8 mouse cellular contexts compared by ENCODE assay signal in genomic region chr17:87326987-87327386, GRCm38 (mm10). TPM values are rescaled to one million over a fixed set of nuclear protein-coding genes. Genes with fewer than 3 reads are reported as not detected.
DNase-seq lines count a peak whose midpoint lies in the region; ATAC-seq lines count a peak whose summit lies in the region.

No protein-coding gene starts in this region.

- no peaks in the 10 kb centered on the region for H3K9me3 ChIP-seq in liver, embryonic 11.5 days (ENCODE audit: control insufficient read depth, low read length)
- no peaks in the 10 kb centered on the region for H3K9me3 ChIP-seq in intestine, embryonic 16.5 days (ENCODE audit: control insufficient read depth, low read length)
- H3K9me3 ChIP-seq in midbrain, embryonic 16.5 days (replicated peaks; ENCODE audit: control insufficient read depth, low read length, poor library complexity, severe bottlenecking) = no peaks in the 10 kb centered on the region; the same call in 1 of the 2 replicates

- ATAC-seq in liver, embryonic 11.5 days (replicated peaks; ENCODE audit: low FRiP score) = no peak; the same call in 1 of the 2 replicates
- 0 out of 2 replicates have a peak, but pooled peaks have one; percentile 19 for ATAC-seq in intestine, embryonic 16.5 days
- ATAC-seq in midbrain, embryonic 16.5 days = peak; percentile 46
- ATAC-seq in activated CD4-positive, CD25-positive, alpha-beta regulatory T cell, adult 4 months = no peak

- no peaks in the 10 kb centered on the region for H3K27me3 ChIP-seq in liver, embryonic 11.5 days (replicated peaks; ENCODE audit: control insufficient read depth, insufficient read depth, low read length)
- no peaks in the 10 kb centered on the region for H3K27me3 ChIP-seq in intestine, embryonic 16.5 days (replicated peaks; ENCODE audit: control insufficient read depth, insufficient read depth, low read length)
- no peaks in the 10 kb centered on the region for H3K27me3 ChIP-seq in midbrain, embryonic 16.5 days (ENCODE audit: control insufficient read depth, insufficient read depth, low read depth, low read length)

- no peak overlapping the region for H3K9ac ChIP-seq in liver, embryonic 11.5 days (ENCODE audit: low read depth, low read length)
- H3K9ac ChIP-seq in intestine, embryonic 16.5 days (ENCODE audit: low read depth, low read length) = no peak overlapping the region
- peak overlapping the region; percentile 4; the same call in 1 of the 2 replicates for H3K9ac ChIP-seq in midbrain, embryonic 16.5 days (ENCODE audit: low read depth, low read length)

- H3K4me2 ChIP-seq in liver, embryonic 11.5 days = no peak overlapping the region
- H3K4me2 ChIP-seq in intestine, embryonic 16.5 days (ENCODE audit: low read depth, low read length) = no peak overlapping the region
- H3K4me2 ChIP-seq in midbrain, embryonic 16.5 days (ENCODE audit: low read length) = no peak overlapping the region

- WGBS in liver, embryonic 11.5 days = 36% methylated on average over 6 of the region's 6 CpGs
- WGBS in intestine, embryonic 16.5 days = 30% methylated on average over 6 of the region's 6 CpGs
- WGBS in midbrain, embryonic 16.5 days = 12% methylated on average over 6 of the region's 6 CpGs

- H3K36me3 ChIP-seq in liver, embryonic 11.5 days (ENCODE audit: control insufficient read depth, insufficient read depth, low read length) = no peaks in the 10 kb centered on the region
- no peaks in the 10 kb centered on the region for H3K36me3 ChIP-seq in intestine, embryonic 16.5 days (ENCODE audit: control insufficient read depth, insufficient read depth, low read length)
- no peaks in the 10 kb centered on the region for H3K36me3 ChIP-seq in midbrain, embryonic 16.5 days (ENCODE audit: control insufficient read depth, insufficient read depth, low read length)

- peaks cover 13% of the 10 kb centered on the region for H3K4me1 ChIP-seq in liver, embryonic 11.5 days (replicated peaks; ENCODE audit: control insufficient read depth, insufficient read depth, low read length)
- H3K4me1 ChIP-seq in intestine, embryonic 16.5 days (ENCODE audit: control insufficient read depth, insufficient read depth, low read length) = peaks cover 16% of the 10 kb centered on the region
- peaks cover 45% of the 10 kb centered on the region for H3K4me1 ChIP-seq in midbrain, embryonic 16.5 days (ENCODE audit: control insufficient read depth, insufficient read depth, low read length)

- peak; percentile 38 for DNase-seq in liver
- no peak for DNase-seq in liver, embryonic 11.5 days (ENCODE audit: low spot score)
- peak; percentile 74 for DNase-seq in embryo, embryonic 10.5 days (ENCODE audit: low spot score)
- no peak for DNase-seq in adrenal gland, postnatal 10 days
- no peak for DNase-seq in ovary, adult 18-20 months (ENCODE audit: low spot score)

- H3K4me3 ChIP-seq in liver, embryonic 11.5 days (ENCODE audit: low read depth, low read length) = no peak overlapping the region
- no peak overlapping the region for H3K4me3 ChIP-seq in intestine, embryonic 16.5 days (ENCODE audit: low read length)
- no peak overlapping the region for H3K4me3 ChIP-seq in midbrain, embryonic 16.5 days (ENCODE audit: low read depth, low read length)

- H3K27ac ChIP-seq in liver, embryonic 11.5 days (ENCODE audit: low read depth, low read length) = no peak overlapping the region
- no peak overlapping the region for H3K27ac ChIP-seq in intestine, embryonic 16.5 days (ENCODE audit: low read length)
- peak overlapping the region; percentile 50; the same call in 1 of the 2 replicates for H3K27ac ChIP-seq in midbrain, embryonic 16.5 days (ENCODE audit: low read length)

RNA-seq across cellular contexts. Expression of gene Ttc7, which starts 44.3 kb away (rescaled TPM):
- polyA plus RNA-seq in liver, embryonic 11.5 days (2014; fragmentation: Nextera tagmentation; extraction: Ambion mirVana) = 14.1 and 14.3 TPM in 2 replicates
- polyA plus RNA-seq in intestine, embryonic 16.5 days (2015; fragmentation: Nextera tagmentation; extraction: Ambion mirVana) = 21.7 and 27.1 TPM in 2 replicates
- polyA plus RNA-seq in midbrain, embryonic 16.5 days (2015; fragmentation: Nextera tagmentation; extraction: Ambion mirVana) = 4.2 and 6.4 TPM in 2 replicates
- 10 to 100 TPM; 11.7 to 13.7 TPM for total RNA-seq in adrenal gland, postnatal 10 days (2021)
- polyA plus RNA-seq in activated CD4-positive, CD25-positive, alpha-beta regulatory T cell, adult 4 months (2017; shearing (Covaris generic)) = 10 to 100 TPM; 21.2 to 24.5 TPM

Comparison
In these comparisons a context has a peak if more than half of its experiments do, and no peak if none do; other contexts are left out.
1. DNase-seq: peak in liver (single experiment) and embryo, embryonic 10.5 days (single experiment); none in liver, embryonic 11.5 days (single experiment), adrenal gland, postnatal 10 days (single experiment) and ovary, adult 18-20 months (single experiment).
2. ATAC-seq: peak in intestine, embryonic 16.5 days (single experiment) and midbrain, embryonic 16.5 days (single experiment); none in liver, embryonic 11.5 days (single experiment) and activated CD4-positive, CD25-positive, alpha-beta regulatory T cell, adult 4 months (single experiment).